Mouse (Mus musculus) cortical plate, adult 2 months (tissue): ENCODE measurements around the gene Phactr4. TPM values are rescaled to one million over a fixed set of nuclear protein-coding genes. Genes with fewer than 3 reads are reported as not detected.

Experiments
- H3K27ac ChIP-seq: fragments of 200-500 bp; 2 replicates; pipeline ENCODE4 v1.5.1; 2012; ENCODE audit warnings: low read length, control low read depth, inconsistent platforms; ENCODE audit not compliant: insufficient read depth
- H3K4me1 ChIP-seq: fragments of 200-500 bp; 2 replicates; pipeline ENCODE4 v1.6.1; 2011; ENCODE audit warnings: low read length; ENCODE audit not compliant: control insufficient read depth, insufficient read depth
- H3K4me3 ChIP-seq: fragments of 200-500 bp; 2 replicates; pipeline ENCODE4 v1.5.1; 2011; ENCODE audit warnings: mild to moderate bottlenecking, low read length, control low read depth; ENCODE audit not compliant: insufficient read depth
- CTCF ChIP-seq: fragments of 200-500 bp; IDR thresholded peaks from 2 replicates; pipeline ENCODE4 v1.5.1; 2011; ENCODE audit warnings: mild to moderate bottlenecking, control low read depth, low read length; ENCODE audit not compliant: insufficient read depth; ENCODE audit errors: extremely low read depth
- POLR2A ChIP-seq: fragments of 200-500 bp; IDR thresholded peaks from 2 replicates; pipeline ENCODE4 v1.6.1; 2011; ENCODE audit warnings: mild to moderate bottlenecking, low read length, control low read depth; ENCODE audit not compliant: insufficient read depth; ENCODE audit errors: extremely low read depth
- polyA plus RNA-seq: library from polyadenylated mRNA; depleted of rRNA; stranded (reverse); fragments of >200 nt; gene quantifications from 2 replicates; pipeline ENCODE4 v1.2.3, GENCODE M21; 2012; rRNA removed

Gene Phactr4
- polyA plus RNA-seq, 1 experiment: 6.4 TPM

DNA sequence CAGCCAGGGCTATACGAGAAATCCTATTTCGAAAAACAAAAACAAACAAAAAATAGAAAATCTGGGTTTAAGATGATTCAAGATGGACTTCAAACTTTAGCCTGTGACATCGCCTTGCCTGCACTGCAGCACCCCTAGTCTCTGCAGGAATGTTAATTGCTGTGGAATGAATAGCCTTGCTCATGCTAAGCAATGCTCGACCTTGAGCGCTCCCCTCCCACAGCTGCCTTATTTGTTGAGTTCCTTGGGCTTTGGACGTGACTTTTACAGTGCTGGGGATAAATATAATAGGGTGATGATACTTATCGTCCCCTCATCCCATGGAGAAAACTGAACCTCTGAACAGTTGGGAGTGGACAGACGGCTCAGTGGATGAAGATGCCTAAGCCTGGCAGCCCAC lies 106.6 kb downstream of the Phactr4 start:
- no peak overlapping the region for H3K4me3 ChIP-seq
- no peak for TF ChIP-seq POLR2A
- H3K27ac ChIP-seq: no peak overlapping the region
- H3K4me1 ChIP-seq: no peaks in the 10 kb centered on the region

DNA sequence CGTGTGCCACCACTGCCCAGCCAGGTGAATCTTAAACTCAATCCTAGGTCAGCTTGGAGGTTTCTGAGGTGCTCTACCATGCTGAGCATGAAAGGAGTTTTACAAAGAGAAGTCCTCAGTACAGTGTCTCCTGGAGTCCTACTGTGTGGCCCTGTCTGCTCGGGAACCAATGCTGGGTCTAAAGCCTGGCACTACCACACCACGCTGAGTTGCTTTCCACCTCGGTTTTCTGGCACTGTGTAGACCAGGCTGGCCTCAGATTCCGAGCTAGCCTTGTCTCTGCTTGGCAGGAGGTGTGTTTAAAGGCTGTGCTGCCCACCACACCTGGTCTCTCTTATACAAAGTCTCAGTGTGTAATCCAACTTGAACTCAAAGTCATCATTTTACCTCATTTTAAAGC lies 109.7 kb downstream of the Phactr4 start:
- H3K27ac ChIP-seq: no peak overlapping the region
- no peak for TF ChIP-seq CTCF
- TF ChIP-seq POLR2A: no peak
- H3K4me1 ChIP-seq: no peaks in the 10 kb centered on the region
- H3K4me3 ChIP-seq: no peak overlapping the region

DNA sequence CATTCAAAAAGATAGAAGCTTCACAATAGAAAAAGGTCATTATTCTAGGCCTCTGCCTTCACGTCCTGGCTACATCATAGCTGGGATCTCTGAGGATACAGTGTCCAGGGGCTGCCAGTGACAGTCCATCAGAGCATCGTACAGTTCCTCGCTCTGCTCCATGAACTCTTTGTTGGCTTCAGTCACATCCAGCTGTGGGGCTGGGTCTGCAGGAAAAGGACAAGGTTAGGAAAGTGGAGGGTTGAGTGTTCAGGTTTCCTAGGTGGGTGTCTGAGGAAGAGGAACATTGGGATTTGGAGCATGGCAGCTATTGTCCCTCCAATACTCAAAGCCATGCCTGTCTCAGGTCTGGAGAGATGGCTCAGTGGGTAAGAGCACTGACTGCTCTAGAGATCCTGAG lies 110.5 kb downstream of the Phactr4 start:
- Histone ChIP-seq H3K4me3 (no peak overlapping the region), H3K4me1 (no peaks in the 10 kb centered on the region), H3K27ac (no peak overlapping the region)
- TF ChIP-seq POLR2A (no peak), CTCF (no peak)

GRCm38 (mm10) chr4:132311209-132311608 lies 111.1 kb downstream of the Phactr4 start:
- Histone ChIP-seq H3K4me3 (no peak overlapping the region), H3K4me1 (no peaks in the 10 kb centered on the region), H3K27ac (no peak overlapping the region)
- TF ChIP-seq POLR2A (no peak), CTCF (no peak)

DNA sequence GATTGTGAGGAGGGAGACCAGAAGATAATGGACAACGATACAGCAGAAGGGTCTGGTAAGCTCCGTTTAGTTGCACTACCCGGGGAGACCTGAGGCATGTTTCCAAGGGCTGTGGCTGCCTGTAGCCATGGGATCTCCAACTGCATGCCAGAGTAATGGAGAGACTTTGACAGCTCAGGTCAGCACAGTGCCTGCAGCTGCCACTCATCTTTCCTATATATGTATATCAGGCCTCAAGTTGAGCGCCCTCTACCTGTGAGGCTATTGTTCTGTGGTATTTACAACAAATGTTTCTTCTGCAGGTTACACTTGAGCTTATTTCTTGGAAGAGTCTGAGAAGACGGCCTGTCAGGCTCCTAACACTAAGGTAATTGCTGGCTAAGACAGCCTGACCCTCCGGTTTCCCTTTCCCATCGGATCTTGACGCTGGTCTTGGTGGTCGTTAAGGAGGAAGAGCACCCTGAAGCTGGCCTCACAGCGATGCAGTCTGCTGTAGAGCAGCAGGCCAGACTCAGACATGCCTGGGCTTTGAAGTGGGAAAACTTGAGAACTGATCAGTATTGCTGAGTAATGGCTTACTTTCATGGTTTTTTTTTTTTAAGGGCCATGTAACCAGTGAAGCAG lies 112.3 kb downstream of the Phactr4 start:
- TF ChIP-seq POLR2A (no peak), CTCF (peak; percentile 33)

GRCm38 (mm10) chr4:132309140-132309848 lies 113.0 kb downstream of the Phactr4 start:
- H3K4me1 ChIP-seq: no peaks in the 10 kb centered on the region
- peak overlapping the region; percentile 84 for H3K4me3 ChIP-seq
- TF ChIP-seq CTCF: no peak
- no peak for TF ChIP-seq POLR2A
- H3K27ac ChIP-seq: peak overlapping the region; percentile 90

More for the DNA sequence above, 112.3 kb downstream of the Phactr4 start:
- Histone ChIP-seq H3K4me3 (peak overlapping the region; percentile 84), H3K27ac (no peak overlapping the region), H3K4me1 (no peaks in the 10 kb centered on the region)

DNA sequence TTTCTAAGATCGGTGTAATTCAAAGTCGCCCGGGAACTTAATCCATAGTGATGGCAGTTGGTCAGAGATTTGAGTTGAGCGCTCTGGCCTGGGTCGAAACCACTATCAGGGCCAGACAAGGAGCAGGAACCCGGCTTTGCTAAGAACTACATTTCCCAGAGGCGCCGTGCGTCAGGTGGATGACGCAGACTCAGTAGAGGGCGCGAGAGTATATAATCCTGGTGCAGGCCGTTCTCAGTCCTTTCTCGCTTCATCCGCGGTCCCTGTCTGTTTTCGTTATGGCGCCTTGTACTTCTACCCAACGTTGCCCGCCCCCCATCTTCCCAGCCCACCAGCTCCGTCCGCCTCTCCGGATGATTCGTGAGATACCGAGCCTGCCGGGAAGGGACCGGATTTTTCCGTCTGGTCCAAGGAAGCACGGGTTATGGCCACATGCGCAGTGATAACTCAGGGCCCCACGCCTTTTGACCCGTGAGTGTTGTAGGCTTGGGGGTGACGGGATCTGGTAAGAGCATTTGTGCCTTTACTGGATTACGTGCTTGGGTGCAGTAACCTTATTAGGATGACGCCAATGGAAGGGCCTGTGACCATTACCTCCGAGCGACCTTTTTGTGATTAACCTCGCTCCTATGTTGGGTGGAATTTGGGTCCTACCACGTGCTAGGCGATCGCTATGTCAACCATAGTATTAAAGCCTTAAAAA lies 113.7 kb downstream of the Phactr4 start:
- H3K27ac ChIP-seq: peak overlapping the region; percentile 90
- H3K4me1 ChIP-seq: no peaks in the 10 kb centered on the region
- peak overlapping the region; percentile 84 for H3K4me3 ChIP-seq
- TF ChIP-seq CTCF (no peak), POLR2A (peak; percentile 100)

DNA sequence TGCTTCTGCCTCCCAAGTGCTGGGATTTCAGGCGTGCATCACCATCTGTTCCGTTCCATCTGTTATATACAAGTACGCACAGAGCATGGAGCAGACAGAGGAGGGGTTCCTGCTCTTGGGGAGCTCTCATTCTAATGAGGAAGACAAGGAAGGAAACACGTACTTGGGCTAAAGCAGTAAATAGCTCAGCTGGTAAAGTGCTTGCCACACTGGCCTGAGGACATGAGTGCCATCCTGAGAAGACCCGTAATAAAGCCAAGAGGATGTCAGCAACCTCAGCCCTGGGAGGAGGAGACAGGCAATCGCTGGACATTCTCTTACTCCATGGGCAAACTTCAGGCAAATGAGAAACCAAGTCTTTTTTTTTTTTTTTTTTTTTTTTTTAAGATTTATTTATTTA lies 116.3 kb downstream of the Phactr4 start:
- Histone ChIP-seq H3K4me1 (no peaks in the 10 kb centered on the region; the same call in 1 of the 2 replicates), H3K27ac (no peak overlapping the region), H3K4me3 (no peak overlapping the region)
- TF ChIP-seq CTCF: no peak

Other genes with a start within 250 kb of the Phactr4 start
- 19.3 and 20.5 TPM in 2 replicates for gene Ythdf2, start 210.2 kb downstream of the Phactr4 start, polyA plus RNA-seq
- gene Gmeb1, start 160.9 kb downstream of the Phactr4 start, polyA plus RNA-seq: 19.1 and 20.6 TPM in 2 replicates
- 15.9 and 19.4 TPM in 2 replicates for gene Taf12, start 148.1 kb downstream of the Phactr4 start, polyA plus RNA-seq
- gene Rab42, start 119.1 kb downstream of the Phactr4 start, polyA plus RNA-seq: 3.8 and 5.3 TPM in 2 replicates
- 14.9 and 16.6 TPM in 2 replicates for gene Trnau1ap, start 93.0 kb downstream of the Phactr4 start, polyA plus RNA-seq
- 8.8 and 9.2 TPM in 2 replicates for gene Rcc1, start 68.9 kb downstream of the Phactr4 start, polyA plus RNA-seq
- 5.6 TPM in 2 replicates for gene Med18, start 41.4 kb upstream of the Phactr4 start, polyA plus RNA-seq
- gene Sesn2, start 88.0 kb upstream of the Phactr4 start, polyA plus RNA-seq: 8.1 and 8.2 TPM in 2 replicates
- 738 and 747 TPM in 2 replicates for gene Atpif1, start 111.2 kb upstream of the Phactr4 start, polyA plus RNA-seq
- gene Dnajc8, start 113.1 kb upstream of the Phactr4 start, polyA plus RNA-seq: 112 and 117 TPM in 2 replicates
- gene Ptafr, start 141.6 kb upstream of the Phactr4 start, polyA plus RNA-seq: 1.5 and 1.7 TPM in 2 replicates
- 24.5 and 25.5 TPM in 2 replicates for gene Eya3, start 216.5 kb upstream of the Phactr4 start, polyA plus RNA-seq